Mouse (Mus musculus): ENCODE data around the gene Gdf11. TPM values are rescaled to one million over a fixed set of nuclear protein-coding genes. Genes with fewer than 3 reads are reported as not detected.

Gdf11 gene
- polyA plus RNA-seq, 1 experiment from 2014 or later, result 10.2 TPM

GRCm38 (mm10) chr10:128933574-128933973 lies 42.1 kb upstream of the Gdf11 start, which contains the start of gene Itga7:
Gene Itga7, plus strand, starts transcription at chr10:128933818.
- 1% methylated on average over 26 of the region's 26 CpGs for WGBS
- Histone ChIP-seq H3K4me2 (peak within 1 kb of the TSS; percentile 82), H3K9ac (ENCODE audit: low read length) (peak within 1 kb of the TSS; percentile 54), H3K4me3 (ENCODE audit: low read depth, low read length) (peak within 1 kb of the TSS; percentile 42), H3K27ac (ENCODE audit: low read depth, low read length) (no peak within 1 kb of the TSS), H3K4me1 (ENCODE audit: control insufficient read depth, insufficient read depth, low read length) (peaks cover 7% of the 10 kb centered on the region), H3K36me3 (ENCODE audit: control insufficient read depth, insufficient read depth, low read length) (no peaks in the 10 kb centered on the region), H3K27me3 (ENCODE audit: control insufficient read depth, insufficient read depth, low read length) (peaks cover 36% of the 10 kb centered on the region), H3K9me3 (ENCODE audit: control insufficient read depth, low read length) (no peaks in the 10 kb centered on the region)
- peak; percentile 91 for ATAC-seq (ENCODE audit: low FRiP score)
- peak; percentile 93 for DNase-seq (ENCODE audit: low spot score, missing footprints)

- DNase-seq (ENCODE audit: low spot score, missing footprints) (no peak), ATAC-seq (ENCODE audit: low FRiP score) (no peak)
- H3K36me3 ChIP-seq (ENCODE audit: control insufficient read depth, insufficient read depth, low read length), result no peaks in the 10 kb centered on the region
- WGBS, result 73% methylated on average over 2 of the region's 2 CpGs
- no peaks in the 10 kb centered on the region for H3K9me3 ChIP-seq (ENCODE audit: control insufficient read depth, low read length)
- H3K4me3 ChIP-seq (ENCODE audit: low read depth, low read length), result no peak overlapping the region
- no peak overlapping the region for H3K9ac ChIP-seq (ENCODE audit: low read length)
- peaks cover 36% of the 10 kb centered on the region for H3K27me3 ChIP-seq (ENCODE audit: control insufficient read depth, insufficient read depth, low read length)
- no peak overlapping the region for H3K27ac ChIP-seq (ENCODE audit: low read depth, low read length)
- no peak overlapping the region for H3K4me2 ChIP-seq
- peaks cover 7% of the 10 kb centered on the region for H3K4me1 ChIP-seq (ENCODE audit: control insufficient read depth, insufficient read depth, low read length)
These were observed 39.9 kb upstream of the Gdf11 start for GRCm38 (mm10) chr10:128931441-128931840.

GRCm38 (mm10) chr10:128929638-128930378 lies 38.3 kb upstream of the Gdf11 start:
- Histone ChIP-seq H3K4me2 (no peak overlapping the region), H3K27ac (ENCODE audit: low read depth, low read length) (no peak overlapping the region), H3K9me3 (ENCODE audit: control insufficient read depth, low read length) (no peaks in the 10 kb centered on the region), H3K36me3 (ENCODE audit: control insufficient read depth, insufficient read depth, low read length) (no peaks in the 10 kb centered on the region), H3K4me1 (ENCODE audit: control insufficient read depth, insufficient read depth, low read length) (peaks cover 7% of the 10 kb centered on the region), H3K4me3 (ENCODE audit: low read depth, low read length) (no peak overlapping the region), H3K27me3 (ENCODE audit: control insufficient read depth, insufficient read depth, low read length) (peaks cover 30% of the 10 kb centered on the region), H3K9ac (ENCODE audit: low read length) (no peak overlapping the region)
- WGBS, result 78% methylated on average over 7 of the region's 7 CpGs
- no peak for DNase-seq (ENCODE audit: low spot score, missing footprints)
- ATAC-seq (ENCODE audit: low FRiP score), result no peak

GRCm38 (mm10) chr10:128928356-128928755 lies 36.8 kb upstream of the Gdf11 start:
- DNase-seq (ENCODE audit: low spot score, missing footprints) (no peak), ATAC-seq (ENCODE audit: low FRiP score) (no peak)
- no peak overlapping the region for H3K4me2 ChIP-seq
- H3K4me3 ChIP-seq (ENCODE audit: low read depth, low read length), result no peak overlapping the region
- no peaks in the 10 kb centered on the region for H3K9me3 ChIP-seq (ENCODE audit: control insufficient read depth, low read length)
- no peaks in the 10 kb centered on the region for H3K36me3 ChIP-seq (ENCODE audit: control insufficient read depth, insufficient read depth, low read length)
- 34% methylated on average over 4 of the region's 4 CpGs for WGBS
- H3K9ac ChIP-seq (ENCODE audit: low read length), result no peak overlapping the region
- no peak overlapping the region for H3K27ac ChIP-seq (ENCODE audit: low read depth, low read length)
- H3K4me1 ChIP-seq (ENCODE audit: control insufficient read depth, insufficient read depth, low read length), result peaks cover 4% of the 10 kb centered on the region; the same call in 1 of the 2 replicates
- H3K27me3 ChIP-seq (ENCODE audit: control insufficient read depth, insufficient read depth, low read length), result peaks cover 15% of the 10 kb centered on the region

GRCm38 (mm10) chr10:128923935-128924334 lies 32.4 kb upstream of the Gdf11 start, which contains the start of gene Bloc1s1:
Gene Bloc1s1, minus strand, starts transcription at chr10:128924035.
- peaks cover 16% of the 10 kb centered on the region for H3K4me1 ChIP-seq (ENCODE audit: control insufficient read depth, insufficient read depth, low read length)
- H3K9ac ChIP-seq (ENCODE audit: low read length), result peak within 1 kb of the TSS; percentile 76
- DNase-seq (ENCODE audit: low spot score, missing footprints) (no peak), ATAC-seq (ENCODE audit: low FRiP score) (no peak)
- H3K9me3 ChIP-seq (ENCODE audit: control insufficient read depth, low read length), result no peaks in the 10 kb centered on the region
- peak within 1 kb of the TSS; percentile 66 for H3K4me3 ChIP-seq (ENCODE audit: low read depth, low read length)
- no peaks in the 10 kb centered on the region for H3K27me3 ChIP-seq (ENCODE audit: control insufficient read depth, insufficient read depth, low read length)
- H3K27ac ChIP-seq (ENCODE audit: low read depth, low read length), result peak within 1 kb of the TSS; percentile 64
- 64% methylated on average over 9 of the region's 9 CpGs for WGBS
- no peaks in the 10 kb centered on the region for H3K36me3 ChIP-seq (ENCODE audit: control insufficient read depth, insufficient read depth, low read length)
- peak within 1 kb of the TSS; percentile 50 for H3K4me2 ChIP-seq

- peak overlapping the region; percentile 50 for H3K4me2 ChIP-seq
- peaks cover 16% of the 10 kb centered on the region for H3K4me1 ChIP-seq (ENCODE audit: control insufficient read depth, insufficient read depth, low read length)
- H3K27ac ChIP-seq (ENCODE audit: low read depth, low read length), result peak overlapping the region; percentile 64
- no peaks in the 10 kb centered on the region for H3K9me3 ChIP-seq (ENCODE audit: control insufficient read depth, low read length)
- ATAC-seq (ENCODE audit: low FRiP score) (peak; percentile 97), DNase-seq (ENCODE audit: low spot score, missing footprints) (peak; percentile 98)
- no peaks in the 10 kb centered on the region for H3K36me3 ChIP-seq (ENCODE audit: control insufficient read depth, insufficient read depth, low read length)
- under 1% methylated on average over 42 of the region's 42 CpGs for WGBS
- peak overlapping the region; percentile 66 for H3K4me3 ChIP-seq (ENCODE audit: low read depth, low read length)
- H3K9ac ChIP-seq (ENCODE audit: low read length), result peak overlapping the region; percentile 76
- H3K27me3 ChIP-seq (ENCODE audit: control insufficient read depth, insufficient read depth, low read length), result no peaks in the 10 kb centered on the region
These were observed 31.6 kb upstream of the Gdf11 start for GRCm38 (mm10) chr10:128923013-128923691.

- no peak for ATAC-seq (ENCODE audit: low FRiP score)
- peak within 1 kb of the TSS; percentile 66 for H3K4me3 ChIP-seq (ENCODE audit: low read depth, low read length)
- 10% methylated on average over 1 of the region's 1 CpGs for WGBS
- DNase-seq (ENCODE audit: low spot score, missing footprints), result no peak
- no peaks in the 10 kb centered on the region for H3K36me3 ChIP-seq (ENCODE audit: control insufficient read depth, insufficient read depth, low read length)
- H3K4me2 ChIP-seq, result peak within 1 kb of the TSS; percentile 50
- H3K27me3 ChIP-seq (ENCODE audit: control insufficient read depth, insufficient read depth, low read length), result no peaks in the 10 kb centered on the region
- peak within 1 kb of the TSS; percentile 64 for H3K27ac ChIP-seq (ENCODE audit: low read depth, low read length)
- no peaks in the 10 kb centered on the region for H3K9me3 ChIP-seq (ENCODE audit: control insufficient read depth, low read length)
- peaks cover 16% of the 10 kb centered on the region for H3K4me1 ChIP-seq (ENCODE audit: control insufficient read depth, insufficient read depth, low read length)
- peak within 1 kb of the TSS; percentile 76 for H3K9ac ChIP-seq (ENCODE audit: low read length)
These were observed 31.2 kb upstream of the Gdf11 start, which contains the start of gene Rdh5 for GRCm38 (mm10) chr10:128922822-128923012. Gene Rdh5, minus strand, starts transcription at chr10:128922888.

- Histone ChIP-seq H3K36me3 (ENCODE audit: control insufficient read depth, insufficient read depth, low read length) (no peaks in the 10 kb centered on the region), H3K4me1 (ENCODE audit: control insufficient read depth, insufficient read depth, low read length) (peaks cover 16% of the 10 kb centered on the region), H3K9ac (ENCODE audit: low read length) (peak overlapping the region; percentile 76), H3K9me3 (ENCODE audit: control insufficient read depth, low read length) (no peaks in the 10 kb centered on the region), H3K27ac (ENCODE audit: low read depth, low read length) (no peak overlapping the region), H3K27me3 (ENCODE audit: control insufficient read depth, insufficient read depth, low read length) (no peaks in the 10 kb centered on the region), H3K4me2 (peak overlapping the region; percentile 50), H3K4me3 (ENCODE audit: low read depth, low read length) (peak overlapping the region; percentile 66)
- ATAC-seq (ENCODE audit: low FRiP score), result no peak
- no peak for DNase-seq (ENCODE audit: low spot score, missing footprints)
- 75% methylated on average over 16 of the region's 16 CpGs for WGBS
These were observed 30.6 kb upstream of the Gdf11 start for GRCm38 (mm10) chr10:128921883-128922821.
